Mouse (Mus musculus) frontal cortex, adult 2 months (tissue): Measurements from ENCODE around the gene Actg1. TPM values are rescaled to one million over a fixed set of nuclear protein-coding genes. Genes with fewer than 3 reads are reported as not detected.
"Not testable (repeated sequence)": the region's sequence is repeated elsewhere in the genome, so short reads cannot be mapped to it uniquely, and the experiment has no call there.

Experiments used
- DNase-seq, 2 experiments: peaks; one replicate each; pipeline ENCODE4 v3.0.0; 2022; ENCODE audit warnings: low spot score in 1 of 2; ENCODE audit errors: extremely low spot score in 1 of 2
- polyA plus RNA-seq: library from polyadenylated mRNA; depleted of rRNA; stranded (reverse); fragments of >200 nt; gene quantifications from 2 replicates; pipeline ENCODE4 v1.2.3, GENCODE M21; 2012

The Actg1 gene
- polyA plus RNA-seq, 1 experiment: 1,138 TPM

DNA sequence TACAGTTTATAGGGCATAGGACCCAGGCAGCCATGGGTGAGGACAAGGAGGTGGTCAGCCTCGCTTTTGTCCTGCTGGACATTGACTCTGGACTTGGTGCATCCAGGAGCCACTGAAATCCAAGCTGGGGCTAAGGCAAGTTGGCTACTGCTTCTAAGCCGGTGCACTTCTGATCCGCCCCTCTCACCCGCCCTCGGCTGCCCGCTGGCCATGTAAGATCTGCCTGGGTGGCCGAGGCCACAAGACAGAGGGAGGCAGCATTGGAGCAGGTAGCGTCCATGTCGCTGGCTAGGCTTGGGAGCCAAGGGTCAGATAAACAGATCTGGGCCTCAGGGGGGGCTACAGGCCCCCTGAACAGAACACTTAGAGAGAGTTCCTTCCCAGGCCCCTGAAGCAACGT, 13.0 kb upstream of the Actg1 start, which contains the start of gene Fscn2:
Gene Fscn2, plus strand, starts transcription at position 240 of the 400 bp plus-strand sequence.
- no peak for DNase-seq

DNA sequence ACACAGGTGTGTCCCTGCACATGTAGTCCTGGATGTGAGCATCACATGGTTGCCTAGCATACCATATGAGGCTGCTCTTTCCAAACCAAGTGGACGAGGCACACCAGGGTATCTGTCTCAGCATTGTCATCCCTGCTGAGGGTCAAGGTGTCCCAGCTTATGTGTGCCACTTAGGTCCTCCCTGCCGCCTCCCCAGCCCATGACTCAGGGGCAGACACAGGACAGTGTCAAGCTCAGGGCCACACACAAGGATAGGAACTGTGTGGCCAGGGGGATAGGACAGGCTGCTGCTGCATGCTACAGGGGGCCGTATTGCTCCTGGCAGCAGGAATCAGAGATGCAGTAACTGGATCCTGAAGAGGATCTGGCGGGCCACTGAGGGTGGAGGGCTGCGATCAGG, 12.4 kb upstream of the Actg1 start:
- DNase-seq: no peak

DNA sequence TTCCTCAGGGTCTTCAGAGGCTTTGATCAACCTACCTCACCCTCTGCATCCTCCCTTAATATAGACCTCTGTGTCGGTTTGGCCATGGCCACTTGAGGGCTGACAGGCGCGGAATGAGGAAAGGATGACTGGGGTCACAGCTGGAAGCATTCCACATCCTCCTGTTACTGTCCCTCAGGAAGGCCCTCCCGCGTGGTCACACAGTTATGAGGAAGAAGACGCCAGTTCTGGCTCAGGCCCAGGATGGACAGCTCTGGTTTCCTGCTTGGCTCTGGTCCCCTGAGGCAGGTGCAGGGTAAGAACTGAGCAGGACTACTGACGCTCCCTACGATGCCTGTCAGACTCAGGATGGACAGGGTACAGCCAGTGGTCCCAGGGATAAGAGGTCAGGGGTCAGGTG, 11.7 kb upstream of the Actg1 start:
- no peak for DNase-seq

DNA sequence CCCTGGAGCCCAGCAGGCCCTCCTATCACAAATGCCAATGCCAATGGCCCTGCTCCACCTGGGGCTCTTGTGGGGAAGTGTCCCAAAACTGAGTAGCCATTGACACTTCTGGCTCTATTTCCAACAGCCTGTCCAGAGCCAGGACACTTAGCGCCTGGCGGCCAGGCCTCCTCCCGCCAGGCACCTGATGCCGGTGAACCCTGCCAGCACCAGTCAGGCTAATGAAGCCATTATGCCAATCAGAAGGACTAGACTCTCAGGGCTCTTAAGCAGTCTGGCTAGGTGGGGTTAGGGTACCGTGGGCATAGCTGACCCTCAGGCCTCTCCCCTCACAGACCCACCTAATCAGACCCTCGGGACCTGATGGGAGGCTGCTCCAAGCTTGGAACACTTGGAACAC, 11.0 kb upstream of the Actg1 start:
- DNase-seq: no peak

DNA sequence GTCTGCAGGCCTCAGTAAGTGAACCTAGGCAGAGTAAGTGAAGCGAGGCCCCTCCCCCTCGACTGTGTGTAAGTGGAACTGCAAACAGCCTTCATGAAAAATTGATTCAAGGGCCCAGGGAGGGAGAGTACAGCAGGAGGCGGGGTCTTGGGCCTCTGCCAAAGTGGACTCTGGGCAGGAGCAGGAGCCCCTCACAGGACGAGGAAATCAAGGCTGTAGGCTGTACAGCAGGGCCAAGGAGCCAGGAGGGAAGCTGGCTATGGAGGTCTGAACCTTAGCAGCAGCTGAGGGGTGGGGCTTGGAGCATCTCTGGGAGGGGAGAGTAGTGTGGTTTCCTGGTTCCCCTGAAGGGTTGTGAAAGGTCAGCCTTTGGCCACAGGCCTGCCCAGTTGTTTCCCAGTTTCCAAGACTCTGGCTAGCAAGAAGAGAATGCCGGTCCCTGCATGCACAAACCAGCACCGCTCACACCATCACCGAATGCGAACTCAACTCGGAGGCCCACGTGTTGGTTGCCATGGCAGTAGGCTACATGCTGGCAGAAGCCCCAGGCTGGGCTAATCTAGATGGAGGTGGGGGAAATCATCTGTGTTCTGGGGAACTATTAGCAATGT, 9.6 kb upstream of the Actg1 start:
- DNase-seq: peak; percentile 68 to 84

DNA sequence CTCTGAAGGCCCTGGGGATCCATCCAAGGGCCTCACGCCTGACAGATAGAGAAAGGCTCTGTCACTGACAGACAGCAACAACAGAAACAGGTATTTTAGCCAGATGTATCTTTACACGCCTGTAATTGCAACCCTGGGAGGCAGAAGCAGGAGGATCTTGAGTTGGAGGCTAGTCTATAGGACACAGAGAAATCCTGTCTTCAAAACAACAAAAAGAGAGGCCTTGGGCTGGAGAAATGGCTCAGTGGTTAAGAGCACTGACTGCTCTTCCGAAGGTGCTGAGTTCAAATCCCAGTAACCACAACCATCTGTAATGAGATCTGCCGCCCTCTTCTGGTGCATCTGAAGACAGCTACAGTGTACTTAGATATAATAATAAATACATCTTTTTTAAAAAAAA, 8.6 kb upstream of the Actg1 start:
- no peak for DNase-seq

DNA sequence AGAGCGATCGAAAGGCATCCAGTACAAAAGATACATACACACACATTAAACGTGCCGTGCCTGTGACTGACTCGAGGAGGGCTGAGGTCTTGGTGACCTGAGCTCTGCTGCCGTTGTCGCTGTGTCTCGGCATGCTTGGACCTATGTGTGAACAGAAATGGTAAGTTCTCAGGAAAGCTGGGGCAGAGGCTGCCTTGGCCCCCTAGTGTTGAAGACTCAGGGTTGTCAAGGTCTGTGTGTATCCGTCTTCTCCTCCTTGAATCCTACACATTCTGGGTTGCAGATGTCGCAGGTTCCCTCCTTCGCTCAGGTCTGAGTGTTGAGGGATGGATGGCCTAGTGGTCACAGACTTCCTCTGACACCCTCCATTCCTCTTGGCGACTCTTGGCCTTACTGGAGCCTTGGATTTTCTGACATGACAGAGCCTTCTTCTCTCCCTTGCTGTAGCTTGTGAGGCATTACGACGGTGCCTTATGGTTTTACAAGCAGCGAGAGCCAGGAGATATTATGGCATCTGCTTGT, 8.0 kb upstream of the Actg1 start:
- DNase-seq: no peak

DNA sequence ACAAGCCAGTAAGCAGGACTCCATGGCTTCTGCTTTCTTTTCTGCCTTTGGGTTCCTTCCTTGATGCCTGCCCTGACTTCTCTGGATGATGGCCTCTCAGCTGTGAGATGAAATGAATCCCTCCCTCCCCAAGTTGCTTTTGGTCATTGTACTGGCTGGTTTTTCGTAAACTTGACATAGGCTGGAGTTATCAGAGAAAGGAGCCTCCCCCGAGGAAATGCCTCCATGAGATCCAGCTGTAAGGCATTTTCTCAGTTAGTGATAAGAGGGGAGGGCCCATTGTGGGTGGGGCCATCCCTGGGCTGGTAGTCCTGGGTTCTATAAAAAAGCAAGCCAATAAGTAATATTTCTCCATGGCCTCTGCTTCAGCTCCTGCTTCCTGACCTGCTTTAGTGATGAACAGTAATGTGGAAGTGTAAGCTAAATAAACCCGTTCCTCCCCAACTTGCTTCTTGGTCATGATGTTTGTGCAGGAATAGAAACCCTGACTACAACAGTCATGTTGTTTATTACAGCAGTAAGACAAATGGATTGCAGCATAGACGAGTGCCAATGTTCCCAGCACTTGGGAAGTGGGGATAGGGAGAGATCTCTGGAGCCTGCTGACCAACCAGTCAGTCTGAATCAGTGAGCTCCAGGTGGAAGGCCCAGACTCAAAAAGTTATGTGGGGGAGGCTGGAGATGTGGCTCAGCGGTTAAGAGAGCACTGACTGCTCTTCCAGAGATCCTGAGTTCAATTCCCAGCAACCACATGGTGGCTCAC, 7.1 kb upstream of the Actg1 start:
- no peak for DNase-seq

DNA sequence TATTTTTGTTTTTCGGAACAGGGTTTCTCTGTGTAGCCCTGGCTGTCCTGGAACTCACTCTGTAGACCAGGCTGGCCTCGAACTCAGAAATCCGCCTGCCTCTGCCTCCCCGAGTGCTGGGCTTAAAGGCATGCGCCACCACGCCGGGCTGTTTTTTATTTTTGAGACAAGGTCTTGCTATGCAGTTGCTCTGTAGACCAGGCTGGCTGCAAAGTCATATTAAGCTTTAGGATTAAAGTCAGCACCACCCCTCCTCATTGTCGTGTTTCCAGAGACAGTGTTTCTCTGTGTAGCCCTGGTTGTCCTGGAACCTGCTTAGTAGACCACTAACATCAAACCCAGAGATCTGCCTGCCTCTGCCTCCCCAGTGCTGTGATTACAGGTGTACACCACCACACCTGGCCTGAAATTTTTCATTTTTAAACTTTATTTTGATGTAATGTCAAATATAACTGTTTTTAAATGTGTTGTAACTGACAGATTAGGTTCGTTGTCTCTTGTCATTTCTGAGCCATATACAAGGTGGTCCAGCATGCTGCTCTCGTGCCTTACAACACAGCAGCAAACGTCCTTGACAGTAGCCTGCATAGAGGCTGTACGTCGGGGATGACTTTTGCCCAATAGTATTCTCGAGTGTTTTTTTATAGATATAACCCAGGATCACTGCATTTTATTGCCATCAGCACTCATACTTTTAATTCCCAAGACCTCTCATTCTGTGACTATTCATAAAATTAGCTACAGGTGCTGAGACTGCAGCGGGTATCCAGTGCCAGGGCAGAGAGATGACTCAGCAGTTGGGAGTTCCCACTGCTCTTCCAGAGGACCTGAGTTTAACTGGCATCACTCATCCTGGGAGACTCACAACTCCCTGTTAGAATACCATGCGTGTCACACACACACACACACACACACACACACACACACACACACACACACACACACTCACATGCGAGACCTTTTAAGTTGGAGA, 6.2 kb upstream of the Actg1 start:
- DNase-seq: no peak

DNA sequence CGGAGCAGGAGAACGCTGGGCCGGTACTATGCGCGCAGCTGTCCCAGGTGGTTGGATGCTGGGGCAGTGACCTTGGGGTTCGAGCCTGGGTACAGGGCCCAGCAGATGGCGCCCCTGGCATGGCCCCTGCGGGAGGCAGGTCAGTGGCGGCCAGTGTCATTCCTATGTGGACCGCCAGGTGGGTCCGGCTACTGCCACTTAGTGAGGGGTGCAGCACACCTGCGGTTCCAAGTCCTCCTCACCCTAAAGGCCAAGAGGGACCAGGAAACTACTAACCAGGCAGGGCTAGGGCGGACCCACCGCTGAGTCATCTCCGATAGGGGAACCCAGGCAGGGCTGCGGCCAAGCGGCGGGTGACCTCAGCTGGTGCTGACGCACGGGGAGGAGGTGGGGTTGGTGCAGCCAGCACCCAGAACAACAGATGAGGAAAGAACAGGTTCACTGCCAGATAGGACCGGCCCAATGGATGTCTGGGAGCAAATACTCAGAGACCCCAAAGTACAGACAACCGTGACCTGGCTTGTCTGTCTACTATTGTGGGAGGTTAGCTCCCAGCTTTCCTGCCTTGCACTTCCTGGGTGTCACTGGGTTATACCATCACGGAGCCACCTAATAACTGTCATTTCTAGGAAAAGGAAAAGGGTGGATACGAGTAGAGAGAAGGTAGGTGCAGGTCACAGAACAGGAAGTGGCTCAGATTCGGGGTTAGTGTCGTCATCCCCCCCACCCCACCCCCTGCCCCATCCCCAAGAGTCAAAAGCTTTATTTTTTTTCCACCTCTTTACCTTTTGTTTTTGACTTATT, 5.4 kb upstream of the Actg1 start:
- peak in 1 of 2 experiments; percentile 50 for DNase-seq

DNA sequence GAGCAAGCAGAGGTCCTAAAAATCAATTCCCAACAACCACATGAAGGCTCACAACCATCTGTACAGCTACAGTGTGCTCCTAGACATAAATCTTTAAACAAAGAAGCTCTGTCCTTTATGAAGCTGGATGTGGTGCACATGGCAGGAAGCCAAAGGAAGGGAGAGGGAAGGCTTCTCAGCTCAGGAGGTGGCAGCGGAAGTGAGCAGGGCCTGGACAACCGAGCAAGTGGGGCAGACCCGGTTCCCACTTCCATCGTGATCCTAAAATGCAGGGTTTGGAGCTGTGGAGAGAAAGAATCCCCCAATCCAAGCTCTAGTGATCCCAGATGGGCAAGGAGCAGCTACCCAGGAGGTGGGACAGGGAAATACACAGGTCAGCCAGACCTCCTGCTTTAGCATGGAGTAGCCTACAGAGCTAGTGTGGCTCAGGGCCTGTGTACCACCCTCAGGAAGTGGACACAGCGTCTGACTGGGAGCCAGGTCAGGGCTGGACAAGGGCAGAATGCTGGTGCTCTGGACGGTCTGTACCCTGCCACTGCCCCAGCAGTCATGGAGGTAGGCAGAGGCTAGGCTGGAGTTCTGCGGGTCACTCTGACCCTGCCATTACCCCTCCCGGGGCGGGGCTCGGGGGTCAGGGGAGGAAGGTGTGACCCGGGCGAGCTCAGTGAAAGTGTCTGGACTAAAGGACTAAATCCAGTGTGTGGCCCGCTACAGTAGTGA, 4.4 kb upstream of the Actg1 start:
- no peak for DNase-seq

DNA sequence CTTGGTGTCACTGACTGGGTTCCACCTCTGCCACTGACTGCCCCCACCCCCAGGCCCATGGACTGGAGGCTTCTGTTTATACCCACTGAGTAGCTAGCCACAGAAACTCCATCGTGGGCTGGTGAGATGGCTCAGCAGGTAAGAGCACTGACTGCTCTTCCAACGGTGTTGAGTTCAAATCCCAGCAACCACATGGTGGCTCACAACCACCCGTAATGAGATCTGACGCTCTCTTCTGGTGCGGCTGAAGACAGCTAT, 3.7 kb upstream of the Actg1 start:
- DNase-seq: not testable (repeated sequence)

DNA sequence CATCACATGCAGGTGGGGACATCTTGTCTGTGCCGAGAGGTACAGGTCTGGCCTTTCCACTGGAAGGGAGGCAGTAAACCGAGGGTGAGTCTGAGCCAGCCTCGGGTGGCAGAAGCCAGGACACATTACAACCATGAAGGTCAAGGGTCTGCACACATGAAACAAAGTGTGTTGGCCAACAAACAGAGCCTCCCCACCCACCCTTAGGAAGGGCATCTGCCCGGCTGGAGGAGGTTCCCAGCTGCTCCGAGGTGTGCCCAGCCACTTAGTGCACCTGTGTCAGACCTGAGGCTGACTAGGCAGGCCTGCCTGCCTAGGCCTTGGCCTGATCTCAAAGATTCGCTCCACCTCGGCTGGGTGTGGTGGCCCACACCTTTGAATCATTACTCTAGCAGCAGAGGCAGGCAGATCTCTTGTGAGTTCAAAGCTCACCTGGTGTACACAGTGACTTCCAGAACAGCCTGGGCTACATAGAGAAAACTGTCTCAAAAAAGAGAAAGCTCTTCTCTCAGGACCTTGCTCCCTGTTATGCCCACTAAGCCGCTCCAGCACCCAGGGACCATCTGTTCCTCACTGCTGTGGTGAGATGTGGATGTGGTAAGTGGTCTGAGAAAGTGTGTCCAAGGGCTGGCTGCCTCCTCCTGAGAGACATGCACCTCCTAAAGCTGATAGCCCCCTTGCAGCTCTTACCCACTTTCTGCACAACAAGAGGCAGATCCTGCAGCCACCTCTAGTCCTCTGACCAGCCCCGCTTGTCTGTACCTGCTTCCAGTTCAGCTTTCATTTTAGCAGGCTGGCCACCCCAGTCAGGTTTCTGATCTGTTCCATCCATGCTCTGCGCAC, 3.1 kb upstream of the Actg1 start:
- no peak for DNase-seq

DNA sequence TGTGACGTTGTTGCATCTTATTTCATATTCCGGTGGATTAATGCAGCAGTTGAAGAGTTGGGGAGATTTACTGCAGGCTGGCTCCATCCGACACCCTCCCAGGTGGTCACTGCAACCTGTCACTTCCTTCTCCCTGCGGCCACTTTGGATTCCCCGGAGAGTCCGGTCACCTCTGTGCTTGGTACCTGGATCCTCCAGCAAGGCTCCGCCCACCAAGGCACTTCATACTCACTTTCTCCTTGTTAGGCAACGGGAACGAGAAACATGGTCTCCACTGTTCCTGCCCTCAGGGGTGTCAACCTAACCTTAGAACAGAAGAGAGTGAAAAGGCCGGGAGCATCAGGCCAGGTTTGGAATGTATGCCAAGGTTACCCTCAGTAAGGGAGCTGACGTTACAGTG, 2.4 kb upstream of the Actg1 start:
- no peak for DNase-seq

DNA sequence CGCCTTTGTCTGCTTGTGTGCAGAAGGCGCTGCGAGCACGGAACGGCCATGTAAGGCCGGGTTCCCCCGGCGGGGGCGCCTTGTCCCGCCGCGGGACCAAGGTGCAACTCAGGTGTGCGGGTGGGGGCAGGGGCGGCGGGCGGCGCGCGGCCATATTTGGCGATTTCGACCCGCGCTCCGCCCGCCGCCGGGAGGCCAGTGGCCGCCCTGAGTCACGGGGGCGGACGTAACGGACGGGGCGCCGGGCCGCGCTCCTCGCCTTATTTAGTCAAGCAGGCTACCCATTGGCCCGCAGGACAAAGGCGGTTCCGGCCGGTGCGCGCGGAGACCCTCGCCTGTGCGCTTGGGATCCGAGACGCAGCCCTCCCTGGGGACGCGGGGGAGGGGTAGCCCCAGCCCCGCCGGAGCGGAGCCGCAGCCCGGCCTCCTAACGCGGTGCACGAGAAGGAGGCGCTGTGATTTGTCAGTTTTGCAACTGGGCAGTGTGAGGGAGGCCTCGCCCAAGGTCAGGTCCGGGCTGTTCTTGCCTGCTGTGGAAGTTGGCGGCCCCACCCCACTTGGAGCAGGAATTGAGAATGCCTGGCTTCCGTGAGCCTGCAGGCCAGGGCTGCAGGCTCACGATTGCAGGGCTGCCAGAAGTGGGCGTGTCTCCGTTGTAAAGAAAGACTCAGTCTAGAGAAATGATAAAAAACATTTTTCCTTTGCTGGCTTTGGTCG, 1.8 kb upstream of the Actg1 start:
- DNase-seq: peak in 1 of 2 experiments; percentile 70

DNA sequence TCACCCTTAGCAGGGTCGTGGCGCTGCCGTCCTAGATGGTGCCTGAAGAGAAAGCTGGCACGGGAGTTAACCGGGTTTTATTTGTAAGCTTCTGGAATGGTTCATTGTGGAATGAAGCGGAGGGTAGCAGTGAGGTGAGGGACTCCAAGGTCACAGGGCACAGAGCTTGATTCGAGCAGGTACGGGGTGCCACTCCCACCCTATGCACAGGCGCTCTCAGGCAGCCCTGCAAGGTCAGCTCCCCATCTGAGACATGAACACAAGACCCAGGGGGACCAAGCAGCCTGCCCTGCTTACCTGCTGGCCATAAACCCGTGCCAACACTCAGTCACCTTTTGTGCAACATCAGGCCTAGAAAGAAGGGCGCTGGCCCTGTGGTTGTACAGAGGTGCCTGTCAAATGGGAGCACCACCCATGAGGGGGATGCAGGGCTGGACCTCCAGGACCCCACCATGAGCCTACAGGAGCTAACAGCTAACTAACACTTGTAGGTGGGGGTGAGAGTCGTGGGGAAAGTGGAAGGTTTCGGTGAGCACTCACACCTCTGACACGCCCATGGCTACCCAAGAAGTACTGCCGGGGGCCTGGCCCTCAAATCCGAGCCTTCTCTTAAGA, 1.1 kb upstream of the Actg1 start:
- DNase-seq: no peak

DNA sequence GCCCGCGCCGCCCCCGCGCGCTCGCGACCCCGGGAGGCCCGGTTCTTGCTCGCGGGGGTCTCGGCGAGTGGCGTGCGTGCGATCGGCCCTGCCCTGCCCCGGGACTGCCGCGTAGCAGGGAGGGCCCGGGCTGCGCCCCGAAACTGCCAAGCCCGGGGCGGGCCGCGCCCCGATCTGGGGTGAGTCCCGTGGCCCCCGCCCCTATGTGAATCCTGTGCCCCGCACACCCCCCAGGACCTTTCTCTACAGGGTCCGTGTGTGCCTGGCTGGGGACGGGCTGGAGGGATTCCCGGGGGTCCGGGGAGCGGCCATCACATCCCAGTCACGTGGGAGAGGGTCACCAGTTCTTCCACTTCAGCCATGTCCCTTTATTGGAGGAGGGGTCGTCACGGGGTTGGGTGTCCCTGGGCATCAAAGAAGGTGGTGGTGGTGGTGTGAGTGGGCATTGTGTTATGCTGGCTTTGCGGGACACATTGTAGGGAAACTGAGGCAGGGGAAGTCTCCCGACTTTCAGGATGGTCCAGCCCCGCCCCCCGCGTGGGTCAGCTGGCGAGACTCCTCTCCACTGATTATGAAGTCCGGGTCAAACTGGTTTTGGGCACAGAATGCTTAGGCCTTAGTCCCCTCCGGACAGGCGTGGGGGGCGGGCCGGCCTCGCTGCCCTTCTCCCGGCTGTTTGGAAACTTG, 485 bp upstream of the Actg1 start:
- DNase-seq: no peak
